Mouse (Mus musculus) bone marrow, adult 2 months (tissue): Measurements from ENCODE around the gene Adcy4.

Experiments used
- CTCF ChIP-seq: fragments of 200-500 bp; IDR thresholded peaks from 2 replicates; pipeline ENCODE4 v1.5.1; 2011; ENCODE audit warnings: low read length, control low read depth; ENCODE audit not compliant: control insufficient read depth, insufficient read depth
- POLR2A ChIP-seq: fragments of 200-500 bp; IDR thresholded peaks from 2 replicates; pipeline ENCODE4 v1.6.1; 2011; ENCODE audit warnings: low read depth, mild to moderate bottlenecking, control low read depth, low read length, borderline replicate concordance; ENCODE audit not compliant: control insufficient read depth

- TF ChIP-seq CTCF (no peak), POLR2A (no peak)
Observed at GRCm38 (mm10) chr14:55779656-55780055, 4.2 kb downstream of the Adcy4 start.
